Mouse (Mus musculus) hematopoietic multipotent progenitor cell, adult 10-12 weeks (in vitro differentiated cells): Measurements from ENCODE around the gene Olfr60. TPM values are rescaled to one million over a fixed set of nuclear protein-coding genes. Genes with fewer than 3 reads are reported as not detected.

Source experiments
- polyA plus RNA-seq: library from polyadenylated mRNA; stranded (reverse); fragments of >175 nt; gene quantifications from 2 replicates; pipeline ENCODE4 v1.2.3, GENCODE M21; 2012; ENCODE audit warnings: low replicate concordance

The Olfr60 gene
- polyA plus RNA-seq, result 0.21 TPM in 1 of 2 replicates, not detected in the other

DNA sequence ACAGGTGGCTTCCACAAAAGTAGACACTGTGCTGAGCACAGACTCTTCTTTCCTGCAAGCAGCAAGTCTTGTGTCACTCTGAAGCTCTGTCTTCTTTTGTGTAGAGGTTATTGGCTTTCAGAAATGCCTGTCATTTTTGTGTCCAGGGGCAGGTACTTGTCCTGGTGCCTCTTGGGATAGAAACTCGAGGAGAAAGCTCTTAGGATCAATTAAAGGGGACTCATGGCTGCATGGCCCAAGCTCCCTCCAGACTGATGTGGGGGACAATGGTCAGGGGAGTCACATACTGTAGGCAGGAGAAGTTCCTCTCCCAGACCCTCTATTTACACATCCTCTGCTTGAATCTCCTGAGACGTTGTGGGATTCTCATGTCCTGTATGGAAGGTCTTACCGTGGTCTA is at the start of gene Olfr60:
Olfr60 (minus strand) TSS at position 101 of the 400 bp plus-strand sequence.

GRCm38 (mm10) chr7:140402818-140403217 is 41.3 kb upstream of the Olfr60 start, which contains the start of gene Olfr531:
Gene Olfr531, minus strand, starts transcription at chr7:140402918.

DNA sequence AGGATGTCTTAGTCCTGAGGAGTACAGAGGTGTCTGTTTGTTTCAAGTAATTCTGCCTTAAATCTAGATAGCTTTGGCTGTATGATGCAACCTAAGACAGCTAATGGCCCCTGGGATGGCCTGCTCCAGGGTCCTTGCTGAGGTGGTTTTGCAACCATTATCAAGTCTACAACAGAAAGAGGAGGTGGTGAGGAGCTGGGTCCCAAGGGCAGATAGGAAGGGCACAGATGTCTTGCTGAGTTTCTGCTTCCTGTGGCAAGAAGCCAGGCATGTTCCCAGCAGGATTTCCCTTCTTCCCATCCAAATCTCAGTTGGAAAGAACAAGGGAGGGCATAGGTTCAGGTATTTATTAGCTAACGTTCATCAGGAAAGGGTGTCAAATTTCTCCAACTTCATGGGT is 14.8 kb upstream of the Olfr60 start, which contains the start of gene Olfr530:
Olfr530 (minus strand) TSS at position 101 of the 400 bp plus-strand sequence.

GRCm38 (mm10) chr7:140333717-140334116 is 27.8 kb downstream of the Olfr60 start, which contains the start of gene Olfr527:
Gene Olfr527, plus strand, starts transcription at chr7:140334017.

GRCm38 (mm10) chr7:140320558-140320957 is 40.9 kb downstream of the Olfr60 start, which contains the start of gene Olfr525:
Gene Olfr525, plus strand, starts transcription at chr7:140320858.

Other genes with a start within 250 kb of the Olfr60 start
- gene Paox, start 245.9 kb downstream of the Olfr60 start, polyA plus RNA-seq, result 1.7 and 7.6 TPM in 2 replicates
- gene Echs1, start 245.2 kb downstream of the Olfr60 start, polyA plus RNA-seq, result 3.3 and 6.3 TPM in 2 replicates
- 6.5 and 7.2 TPM in 2 replicates for gene Mtg1, start 224.1 kb downstream of the Olfr60 start, polyA plus RNA-seq
- gene Sprn, start 206.8 kb downstream of the Olfr60 start, polyA plus RNA-seq, result not detected in 2 replicates
- not detected in 2 replicates for gene Olfr522, start 196.9 kb downstream of the Olfr60 start, polyA plus RNA-seq
- not detected in 2 replicates for gene Olfr523, start 188.5 kb downstream of the Olfr60 start, polyA plus RNA-seq
- not detected in 2 replicates for gene Olfr524, start 155.7 kb downstream of the Olfr60 start, polyA plus RNA-seq
- 0.23 and 0.56 TPM in 2 replicates for gene Cd163l1, start 143.4 kb downstream of the Olfr60 start, polyA plus RNA-seq
- 0.38 and 0.60 TPM in 2 replicates for gene 5830411N06Rik, start 114.4 kb downstream of the Olfr60 start, polyA plus RNA-seq
- gene Olfr525, start 40.8 kb downstream of the Olfr60 start, polyA plus RNA-seq, result not detected in 2 replicates
- not detected in 2 replicates for gene Olfr527, start 27.7 kb downstream of the Olfr60 start, polyA plus RNA-seq
- not detected in 2 replicates for gene Olfr530, start 14.7 kb upstream of the Olfr60 start, polyA plus RNA-seq
- not detected in 2 replicates for gene Olfr531, start 41.2 kb upstream of the Olfr60 start, polyA plus RNA-seq
- gene Olfr532, start 60.0 kb upstream of the Olfr60 start, polyA plus RNA-seq, result not detected in 2 replicates
- gene Olfr533, start 101.7 kb upstream of the Olfr60 start, polyA plus RNA-seq, result not detected in 2 replicates
- not detected in 2 replicates for gene Olfr535, start 122.5 kb upstream of the Olfr60 start, polyA plus RNA-seq
- not detected in 2 replicates for gene Olfr536, start 145.7 kb upstream of the Olfr60 start, polyA plus RNA-seq
- gene Olfr538, start 206.2 kb upstream of the Olfr60 start, polyA plus RNA-seq, result not detected in 2 replicates
- gene Olfr46, start 239.6 kb upstream of the Olfr60 start, polyA plus RNA-seq, result not detected in 2 replicates